Mouse (Mus musculus) embryonic facial prominence, embryonic 15.5 days (tissue): ENCODE results near the gene Gm26657. TPM values are rescaled to one million over a fixed set of nuclear protein-coding genes. Genes with fewer than 3 reads are reported as not detected.

Experiments
- ATAC-seq: fragments of 200-750 bp; cut with Nextera tagmentation; 2 replicates; pipeline ENCODE4 v1.8.0; 2017; ENCODE audit warnings: low read depth, moderate TSS enrichment; ENCODE audit not compliant: insufficient number of reproducible peaks, low FRiP score, low TSS enrichment
- H3K27ac ChIP-seq: fragments of 300-500 bp; sonication (generic); replicated peaks from 2 replicates; pipeline ENCODE4 v1.5.1; 2015; ENCODE audit warnings: mild to moderate bottlenecking, inconsistent platforms
- H3K27me3 ChIP-seq: fragments of 300-500 bp; sonication (generic); 2 replicates; pipeline ENCODE4 v1.6.1; 2015; ENCODE audit warnings: inconsistent platforms
- H3K36me3 ChIP-seq: fragments of 300-500 bp; sonication (generic); 2 replicates; pipeline ENCODE4 v1.6.1; 2015; ENCODE audit warnings: mild to moderate bottlenecking, inconsistent platforms
- H3K4me1 ChIP-seq: fragments of 300-500 bp; sonication (generic); 2 replicates; pipeline ENCODE4 v1.6.1; 2015; ENCODE audit warnings: inconsistent platforms
- H3K4me2 ChIP-seq: fragments of 300-500 bp; sonication (generic); replicated peaks from 2 replicates; pipeline ENCODE4 v1.6.1; 2015; ENCODE audit warnings: mild to moderate bottlenecking, inconsistent platforms
- H3K4me3 ChIP-seq: fragments of 300-500 bp; sonication (generic); replicated peaks from 2 replicates; pipeline ENCODE4 v1.5.1; 2015; ENCODE audit warnings: mild to moderate bottlenecking, inconsistent platforms
- H3K9ac ChIP-seq: fragments of 300-500 bp; sonication (generic); 2 replicates; pipeline ENCODE4 v1.6.1; 2015; ENCODE audit warnings: inconsistent platforms
- H3K9me3 ChIP-seq: fragments of 300-500 bp; sonication (generic); replicated peaks from 2 replicates; pipeline ENCODE4 v1.6.1; 2016; ENCODE audit warnings: inconsistent platforms
- WGBS: fragments of 180-500 bp; shearing (Covaris S2); methylation state at CpG from one replicate; pipeline ENCODE4 v1.1.7; 2015; 5-methylcytosine and 5-hydroxymethylcytosine counted together
- polyA plus RNA-seq: library from polyadenylated mRNA; unstranded; fragments of >200 nt; fragmentation: Nextera tagmentation; extraction: Ambion mirVana; gene quantifications from 2 replicates; pipeline ENCODE4 v1.2.1, GENCODE M21; 2015

Gene Gm26657
- not detected in 2 replicates for polyA plus RNA-seq

DNA sequence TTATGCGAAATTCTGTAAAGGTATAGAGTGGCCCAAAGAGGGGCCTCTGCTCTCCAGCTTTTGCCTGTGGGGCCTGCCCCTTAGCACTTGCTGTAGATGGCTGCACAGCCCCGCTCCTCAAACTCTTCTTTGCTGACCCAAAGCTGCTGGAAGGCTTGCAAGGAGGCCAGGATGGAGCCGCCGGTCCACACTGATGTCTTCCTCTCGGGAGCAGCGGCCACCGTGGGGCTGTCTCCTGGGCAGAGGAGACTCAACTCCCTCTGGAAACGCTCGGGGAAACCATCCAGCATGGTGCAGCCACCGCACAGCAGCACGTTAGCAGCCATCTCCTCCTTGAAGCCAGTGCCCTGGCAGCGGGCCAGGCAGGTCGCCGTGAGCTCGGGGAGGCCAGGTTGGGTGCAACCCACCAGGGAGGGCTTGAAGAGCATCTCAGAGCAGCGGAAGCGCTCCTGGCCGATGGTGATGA is at the start of gene Gm26657:
Gm26657 (plus strand) TSS at position 51 of the 466 bp plus-strand sequence.
- WGBS: 81% methylated on average over 18 of the region's 18 CpGs
- H3K4me2 ChIP-seq: no peak within 1 kb of the TSS
- ATAC-seq: no peak
- H3K27ac ChIP-seq: no peak within 1 kb of the TSS
- no peaks in the 10 kb centered on the region for H3K27me3 ChIP-seq
- no peak within 1 kb of the TSS for H3K9ac ChIP-seq
- H3K4me1 ChIP-seq: no peaks in the 10 kb centered on the region
- H3K4me3 ChIP-seq: no peak within 1 kb of the TSS
- peaks cover 14% of the 10 kb centered on the region; the same call in 1 of the 2 replicates for H3K36me3 ChIP-seq
- no peaks in the 10 kb centered on the region for H3K9me3 ChIP-seq

DNA sequence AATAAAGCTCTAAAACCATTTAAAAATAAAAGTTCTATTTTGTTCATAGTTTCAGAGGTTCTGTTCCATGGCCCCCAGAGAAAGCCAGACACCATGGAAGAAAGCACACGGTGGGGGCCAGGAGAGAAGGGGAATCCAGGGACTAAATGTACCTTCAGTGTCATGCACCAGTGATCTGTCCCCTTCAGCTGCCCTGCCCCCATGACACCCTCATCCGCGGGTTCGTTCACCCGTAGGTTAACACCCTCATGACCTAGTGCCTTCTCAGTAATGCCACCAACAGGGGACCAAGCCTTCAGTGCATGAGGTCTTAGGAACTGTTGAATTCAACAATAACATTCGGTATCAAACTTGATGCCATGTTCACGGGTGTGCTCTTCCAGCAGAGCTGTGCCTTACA is 43.5 kb upstream of the Gm26657 start:
- Histone ChIP-seq H3K4me2 (no peak overlapping the region), H3K27ac (no peak overlapping the region), H3K27me3 (no peaks in the 10 kb centered on the region), H3K4me3 (no peak overlapping the region), H3K36me3 (no peaks in the 10 kb centered on the region), H3K9ac (no peak overlapping the region), H3K4me1 (no peaks in the 10 kb centered on the region), H3K9me3 (no peaks in the 10 kb centered on the region)
- 89% methylated on average over 7 of the region's 7 CpGs for WGBS
- ATAC-seq: no peak

DNA sequence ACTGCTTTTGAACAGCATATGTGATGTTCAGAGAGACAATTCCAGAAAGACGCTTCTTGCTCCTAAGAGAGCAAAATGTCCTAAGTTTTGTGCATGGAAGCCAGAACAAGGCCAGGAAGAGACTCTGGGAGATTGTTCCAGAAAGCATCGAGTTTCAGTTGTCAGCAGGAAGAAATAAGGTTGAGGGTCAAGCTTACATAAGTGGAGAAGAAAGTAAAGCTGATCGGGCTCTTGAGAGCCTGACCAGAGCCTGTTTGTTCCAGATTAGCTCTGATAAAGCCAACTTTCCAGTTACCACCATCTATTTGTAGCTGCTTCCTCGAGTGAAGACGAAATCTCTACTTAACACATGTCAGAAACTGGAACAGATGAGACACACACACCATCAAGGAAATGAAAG is 41.2 kb upstream of the Gm26657 start:
- H3K4me2 ChIP-seq: no peak overlapping the region
- H3K36me3 ChIP-seq: no peaks in the 10 kb centered on the region
- H3K4me3 ChIP-seq: no peak overlapping the region
- H3K27me3 ChIP-seq: no peaks in the 10 kb centered on the region
- no peak overlapping the region for H3K27ac ChIP-seq
- no peak overlapping the region for H3K9ac ChIP-seq
- H3K4me1 ChIP-seq: peaks cover 4% of the 10 kb centered on the region; the same call in 1 of the 2 replicates
- WGBS: 40% methylated on average over 5 of the region's 5 CpGs
- H3K9me3 ChIP-seq: no peaks in the 10 kb centered on the region
- no peak for ATAC-seq

DNA sequence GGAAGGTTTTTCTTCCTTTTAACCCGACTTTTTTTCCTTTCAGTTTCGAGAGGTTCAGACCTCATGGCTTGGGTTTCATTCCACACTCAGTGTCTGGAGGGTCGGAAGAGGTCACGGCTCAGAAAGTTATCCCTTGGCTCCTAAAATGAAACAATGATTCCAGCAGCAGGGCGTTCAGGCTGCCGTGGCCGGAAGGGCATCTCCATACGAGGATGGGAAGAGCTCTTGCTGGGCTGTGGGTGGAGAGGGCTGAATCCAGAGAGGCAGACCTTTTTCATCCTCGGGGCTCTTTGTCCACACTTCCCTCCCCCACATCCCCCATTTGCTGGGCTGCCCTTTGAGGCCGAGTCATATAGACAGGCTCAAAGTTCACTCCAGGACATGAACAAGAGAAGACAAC is 37.6 kb upstream of the Gm26657 start:
- 14% methylated on average over 10 of the region's 10 CpGs for WGBS
- Histone ChIP-seq H3K4me3 (no peak overlapping the region), H3K4me2 (peak overlapping the region; percentile 19), H3K9ac (no peak overlapping the region), H3K27me3 (no peaks in the 10 kb centered on the region), H3K36me3 (no peaks in the 10 kb centered on the region), H3K27ac (no peak overlapping the region), H3K4me1 (peaks cover 4% of the 10 kb centered on the region; the same call in 1 of the 2 replicates), H3K9me3 (no peaks in the 10 kb centered on the region)
- ATAC-seq: no peak

DNA sequence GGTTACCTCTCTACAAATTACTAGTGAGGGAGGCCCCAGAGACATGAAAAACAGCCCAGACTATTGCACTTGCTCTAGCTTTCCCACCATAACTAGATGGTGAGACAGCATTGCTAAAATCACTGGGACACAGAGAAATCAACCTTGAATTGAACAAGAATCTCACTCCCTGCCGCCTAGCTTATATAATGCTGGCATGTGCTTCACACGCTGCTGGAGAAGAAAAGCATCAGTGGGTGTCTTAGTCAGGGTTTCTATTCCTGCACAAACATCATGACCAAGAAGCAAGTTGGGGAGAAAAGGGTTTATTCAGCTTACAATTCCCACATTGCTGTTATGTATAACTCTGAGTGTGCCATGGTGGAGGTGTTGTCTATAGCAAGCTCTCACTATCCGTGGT is 26.7 kb upstream of the Gm26657 start:
- Histone ChIP-seq H3K27ac (no peak overlapping the region), H3K9ac (no peak overlapping the region), H3K4me1 (peaks cover 9% of the 10 kb centered on the region; the same call in 1 of the 2 replicates), H3K4me3 (no peak overlapping the region), H3K9me3 (no peaks in the 10 kb centered on the region), H3K4me2 (no peak overlapping the region), H3K36me3 (no peaks in the 10 kb centered on the region), H3K27me3 (no peaks in the 10 kb centered on the region)
- ATAC-seq: no peak
- 87% methylated on average over 3 of the region's 3 CpGs for WGBS

DNA sequence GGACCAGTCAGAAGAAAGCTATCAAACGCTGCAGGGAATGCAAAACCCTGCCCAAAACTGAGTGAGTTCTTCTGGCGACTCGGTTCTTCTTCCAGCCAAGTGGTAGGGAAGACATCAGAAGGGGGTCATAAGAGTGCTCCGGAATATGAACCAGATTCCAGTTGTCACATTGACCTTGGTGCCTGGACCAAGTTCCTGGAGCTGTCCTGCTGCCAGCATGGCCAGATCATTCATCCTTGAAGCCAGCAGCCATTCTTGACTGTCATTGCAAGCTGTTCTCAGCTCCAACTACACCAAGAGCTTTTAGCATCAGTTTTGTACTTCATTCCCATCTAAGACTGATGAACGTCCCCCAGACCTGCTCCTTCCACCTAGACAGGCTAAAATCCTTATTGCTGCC is 23.1 kb upstream of the Gm26657 start:
- ATAC-seq: no peak

DNA sequence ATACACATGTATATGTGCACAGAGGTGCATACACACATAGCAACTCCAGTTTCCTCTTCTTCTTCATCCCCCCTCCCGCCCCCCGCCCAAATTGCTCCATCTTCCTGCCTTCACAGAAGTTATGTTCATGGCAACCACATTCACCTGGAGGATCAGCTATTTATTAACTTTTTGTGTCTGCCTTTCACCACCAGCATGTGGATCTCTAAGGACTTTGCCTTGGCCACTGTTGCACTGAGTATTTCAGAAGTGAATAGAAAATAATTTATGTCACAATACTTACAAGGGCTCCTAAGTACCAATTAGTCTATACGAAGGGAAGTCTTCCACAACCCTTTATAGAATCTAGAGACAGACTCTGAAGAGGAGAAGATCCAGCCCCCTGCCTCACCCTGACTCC is 21.9 kb upstream of the Gm26657 start:
- Histone ChIP-seq H3K27me3 (no peaks in the 10 kb centered on the region), H3K4me1 (no peaks in the 10 kb centered on the region), H3K4me2 (no peak overlapping the region), H3K36me3 (no peaks in the 10 kb centered on the region), H3K27ac (no peak overlapping the region), H3K9me3 (no peaks in the 10 kb centered on the region), H3K4me3 (no peak overlapping the region), H3K9ac (no peak overlapping the region)
- 81% methylated on average over 3 of the region's 3 CpGs for WGBS
- no peak for ATAC-seq

More for the DNA sequence above, 23.1 kb upstream of the Gm26657 start:
- H3K4me1 ChIP-seq: no peaks in the 10 kb centered on the region
- no peak overlapping the region for H3K4me2 ChIP-seq
- no peak overlapping the region for H3K4me3 ChIP-seq
- H3K27ac ChIP-seq: no peak overlapping the region
- H3K27me3 ChIP-seq: no peaks in the 10 kb centered on the region
- 56% methylated on average over 5 of the region's 5 CpGs for WGBS
- H3K9ac ChIP-seq: no peak overlapping the region
- H3K9me3 ChIP-seq: no peaks in the 10 kb centered on the region
- no peaks in the 10 kb centered on the region for H3K36me3 ChIP-seq

DNA sequence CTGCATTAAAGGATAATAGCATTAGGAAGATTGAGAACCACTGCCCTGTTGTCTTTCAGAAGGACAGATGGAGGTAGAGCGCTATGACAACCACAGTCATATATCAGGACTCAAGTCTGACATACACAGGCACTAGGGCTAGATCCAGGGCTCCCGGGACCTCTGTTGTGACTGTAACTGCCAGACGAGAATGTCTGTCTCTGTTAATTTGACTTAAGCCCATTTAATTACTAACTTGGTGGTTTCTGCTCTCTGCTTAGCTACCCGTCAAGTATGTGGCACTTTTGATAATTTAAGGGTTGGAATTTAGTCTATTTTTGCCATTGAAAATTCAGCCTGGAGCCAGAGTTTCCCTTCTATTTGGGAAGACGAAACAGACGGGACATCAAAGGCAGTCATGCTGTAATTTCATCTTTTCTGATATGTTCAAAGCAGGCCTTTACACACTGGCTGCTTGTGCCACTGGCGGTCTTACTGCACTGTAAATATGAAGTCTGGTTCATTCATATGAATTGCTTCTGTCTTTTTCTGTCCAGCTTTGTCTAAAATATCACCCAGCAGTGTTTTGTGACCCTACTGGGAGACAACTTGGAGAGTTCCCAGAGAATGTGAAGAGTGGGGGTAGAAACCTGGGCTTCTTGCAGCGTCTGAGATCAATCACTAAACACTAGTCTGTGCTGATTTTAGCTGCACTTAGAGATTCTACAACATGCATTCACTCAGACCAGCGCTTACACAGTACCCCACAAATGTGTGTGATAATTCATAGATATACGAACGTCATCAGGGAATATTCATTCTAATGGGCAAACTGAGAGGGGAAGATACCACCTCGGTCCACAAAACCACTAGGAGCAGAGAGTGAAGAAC is 21.1 kb upstream of the Gm26657 start:
- H3K4me2 ChIP-seq: no peak overlapping the region
- no peaks in the 10 kb centered on the region for H3K4me1 ChIP-seq
- H3K27ac ChIP-seq: no peak overlapping the region
- no peak overlapping the region for H3K9ac ChIP-seq
- no peak overlapping the region for H3K4me3 ChIP-seq
- H3K9me3 ChIP-seq: no peaks in the 10 kb centered on the region
- WGBS: 38% methylated on average over 12 of the region's 12 CpGs
- no peak for ATAC-seq
- no peaks in the 10 kb centered on the region for H3K36me3 ChIP-seq
- no peaks in the 10 kb centered on the region for H3K27me3 ChIP-seq

DNA sequence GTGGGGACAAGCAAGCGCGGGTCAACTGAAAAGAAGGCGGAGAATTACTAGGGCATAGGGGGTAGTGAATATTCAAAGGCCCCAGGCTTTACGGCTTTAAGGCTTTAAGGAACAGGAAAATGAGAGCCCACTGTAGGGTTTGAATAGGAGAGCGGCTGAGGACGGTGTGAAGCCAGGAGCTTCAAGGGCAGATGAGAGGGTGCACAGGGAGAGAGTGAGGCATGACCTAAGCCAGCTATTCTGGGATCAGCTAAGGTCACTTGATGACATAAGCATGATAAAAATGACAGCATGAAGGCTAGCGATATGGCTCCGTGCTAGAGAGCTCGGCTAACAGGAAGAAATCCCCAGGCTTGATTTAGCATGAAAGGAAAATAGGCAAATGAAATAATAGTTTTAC is 20.4 kb upstream of the Gm26657 start:
- no peaks in the 10 kb centered on the region for H3K9me3 ChIP-seq
- H3K4me3 ChIP-seq: no peak overlapping the region
- ATAC-seq: no peak
- WGBS: 61% methylated on average over 9 of the region's 9 CpGs
- no peaks in the 10 kb centered on the region for H3K27me3 ChIP-seq
- H3K4me1 ChIP-seq: no peaks in the 10 kb centered on the region
- H3K4me2 ChIP-seq: no peak overlapping the region
- H3K36me3 ChIP-seq: no peaks in the 10 kb centered on the region
- H3K9ac ChIP-seq: no peak overlapping the region
- no peak overlapping the region for H3K27ac ChIP-seq

DNA sequence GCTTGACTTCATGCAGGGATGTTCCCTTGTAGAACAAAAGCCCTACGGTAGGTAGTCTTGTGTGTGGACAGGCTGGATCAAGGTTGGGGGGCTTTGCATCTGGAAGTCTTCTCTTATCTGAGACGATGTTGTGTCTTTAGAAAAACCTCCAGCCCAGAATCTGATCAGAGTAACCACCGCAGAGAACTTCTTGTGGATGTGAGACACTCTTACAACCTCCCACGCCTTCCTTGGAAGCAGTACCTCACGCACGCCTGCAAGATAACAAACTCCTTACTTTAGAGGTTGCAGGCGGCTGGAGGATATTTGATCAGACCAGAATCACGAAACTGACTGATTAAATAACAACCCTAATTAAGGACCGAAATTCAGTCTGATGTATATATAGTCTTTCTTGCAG is 19.5 kb upstream of the Gm26657 start:
- no peaks in the 10 kb centered on the region for H3K4me1 ChIP-seq
- H3K27me3 ChIP-seq: no peaks in the 10 kb centered on the region
- H3K4me3 ChIP-seq: no peak overlapping the region
- no peak overlapping the region for H3K27ac ChIP-seq
- no peaks in the 10 kb centered on the region for H3K36me3 ChIP-seq
- WGBS: 69% methylated on average over 9 of the region's 9 CpGs
- no peak overlapping the region for H3K4me2 ChIP-seq
- H3K9ac ChIP-seq: no peak overlapping the region
- no peak for ATAC-seq
- no peaks in the 10 kb centered on the region for H3K9me3 ChIP-seq

DNA sequence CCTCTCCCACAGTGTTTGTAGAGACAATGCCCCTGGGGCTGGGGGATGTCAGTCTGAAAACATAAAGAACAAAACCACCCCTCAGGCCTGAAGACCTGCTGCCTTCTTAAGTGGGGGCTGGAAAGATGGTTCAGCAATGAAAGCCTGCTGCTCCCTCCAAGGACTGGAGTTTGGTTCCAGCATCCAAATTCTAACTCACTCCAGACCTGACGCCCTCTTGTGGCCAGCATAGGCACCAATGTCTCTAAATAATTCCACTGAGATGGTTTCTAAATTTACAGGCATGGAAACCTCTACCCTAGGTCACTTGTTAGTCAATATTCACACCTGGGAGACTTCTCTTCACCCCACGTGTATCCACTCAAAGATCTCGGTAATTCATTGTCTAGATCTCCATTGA is 18.4 kb upstream of the Gm26657 start:
- Histone ChIP-seq H3K27me3 (no peaks in the 10 kb centered on the region), H3K9me3 (no peaks in the 10 kb centered on the region), H3K4me2 (no peak overlapping the region), H3K4me3 (no peak overlapping the region), H3K4me1 (no peaks in the 10 kb centered on the region), H3K36me3 (no peaks in the 10 kb centered on the region), H3K9ac (no peak overlapping the region), H3K27ac (no peak overlapping the region)
- WGBS: 35% methylated on average over 3 of the region's 3 CpGs
- no peak for ATAC-seq

DNA sequence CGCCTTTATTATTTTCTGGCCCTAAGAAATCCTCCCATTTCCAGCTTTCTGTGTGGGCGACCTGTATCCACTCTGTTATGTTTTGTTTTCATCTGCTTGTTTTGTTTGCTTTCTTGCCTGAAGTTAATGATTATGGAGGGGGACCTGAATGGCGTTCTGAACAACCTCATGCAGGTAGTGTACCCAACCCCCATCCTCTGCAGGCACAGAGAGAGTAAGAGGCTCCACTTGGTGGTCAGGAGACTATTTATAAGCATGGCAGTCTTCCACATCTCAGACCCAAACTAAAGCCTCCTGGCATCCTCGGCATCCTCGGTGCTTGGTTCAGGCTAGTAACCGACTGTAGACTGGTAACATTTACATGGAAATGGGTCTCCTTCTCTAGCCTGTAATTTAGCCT is 17.5 kb upstream of the Gm26657 start:
- no peak; the same call in 1 of the 2 replicates for ATAC-seq
- no peak overlapping the region for H3K4me3 ChIP-seq
- H3K4me2 ChIP-seq: no peak overlapping the region
- no peaks in the 10 kb centered on the region for H3K9me3 ChIP-seq
- H3K27ac ChIP-seq: no peak overlapping the region
- H3K27me3 ChIP-seq: no peaks in the 10 kb centered on the region
- H3K36me3 ChIP-seq: no peaks in the 10 kb centered on the region
- no peaks in the 10 kb centered on the region for H3K4me1 ChIP-seq
- H3K9ac ChIP-seq: no peak overlapping the region
- 59% methylated on average over 6 of the region's 6 CpGs for WGBS
